Mouse (Mus musculus) olfactory bulb, adult 2 months (tissue): Measurements from ENCODE around the gene Frmd4b.

Experiments
- CTCF ChIP-seq: fragments of 200-500 bp; IDR thresholded peaks from 2 replicates; pipeline ENCODE4 v1.5.1; 2012; ENCODE audit warnings: low read depth, mild to moderate bottlenecking, low read length, moderate library complexity; ENCODE audit not compliant: insufficient read depth
- POLR2A ChIP-seq: fragments of 200-500 bp; IDR thresholded peaks from 2 replicates; pipeline ENCODE4 v1.6.1; 2012; ENCODE audit warnings: mild to moderate bottlenecking, low read depth, low read length, moderate library complexity; ENCODE audit not compliant: insufficient read depth

GRCm38 (mm10) chr6:97520566-97520965 lies 96.8 kb downstream of the Frmd4b start:
- TF ChIP-seq CTCF: no peak
- TF ChIP-seq POLR2A: no peak
